Mouse (Mus musculus) bone marrow macrophage, adult 2 months (primary cell): Measurements from ENCODE around the gene Csk. TPM values are rescaled to one million over a fixed set of nuclear protein-coding genes. Genes with fewer than 3 reads are reported as not detected.

ENCODE experiments used
- H3K27ac ChIP-seq: 2 replicates; pipeline ENCODE4 v1.5.1; 2012; ENCODE audit warnings: low read depth, low read length; ENCODE audit not compliant: insufficient read depth
- H3K4me1 ChIP-seq: 2 replicates; pipeline ENCODE4 v1.6.1; 2012; ENCODE audit warnings: low read length; ENCODE audit not compliant: control insufficient read depth, insufficient read depth
- H3K4me3 ChIP-seq: 2 replicates; pipeline ENCODE4 v1.5.1; 2012; ENCODE audit warnings: mild to moderate bottlenecking, low read length, moderate library complexity; ENCODE audit not compliant: insufficient read depth
- CTCF ChIP-seq: IDR thresholded peaks from 2 replicates; pipeline ENCODE4 v1.5.1; 2012; ENCODE audit warnings: low read depth, mild to moderate bottlenecking, low read length, moderate library complexity
- POLR2A ChIP-seq: IDR thresholded peaks from 2 replicates; pipeline ENCODE4 v1.6.1; 2012; ENCODE audit warnings: mild to moderate bottlenecking, low read depth, low read length, borderline replicate concordance
- polyA plus RNA-seq: library from polyadenylated mRNA; stranded (reverse); fragments of >200 nt; gene quantifications from 2 replicates; pipeline ENCODE4 v1.2.4, GENCODE M21; 2012; ENCODE audit not compliant: missing spikeins, insufficient read depth, insufficient read length

Csk gene
- polyA plus RNA-seq, 1 experiment = 126 TPM

DNA sequence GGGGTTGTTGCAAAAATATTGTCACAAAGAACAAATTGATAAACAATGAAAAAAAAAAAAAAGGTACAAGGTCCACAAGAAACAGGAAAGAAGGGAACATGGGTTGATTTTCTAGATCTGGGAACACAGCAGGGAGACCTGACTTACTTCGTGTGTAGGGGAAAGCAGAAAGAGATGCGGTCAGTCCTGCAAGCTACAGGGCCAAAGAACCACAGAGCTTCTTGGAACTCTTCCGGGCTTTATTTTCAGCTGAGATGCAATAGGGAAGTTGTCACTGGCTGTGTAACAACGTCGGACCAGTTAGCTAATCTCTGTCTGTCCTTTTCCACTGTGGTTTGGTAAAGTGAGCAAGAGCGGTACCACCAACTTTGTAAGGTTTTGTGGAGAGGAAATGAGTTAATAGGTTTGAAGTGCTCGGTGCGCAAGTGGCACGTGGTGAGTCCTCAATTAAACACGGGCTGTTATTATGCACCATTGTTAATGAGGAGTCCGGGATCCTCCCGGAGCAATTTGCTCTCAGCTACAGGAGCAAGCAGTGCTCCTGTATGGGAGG is 6.8 kb downstream of the Csk start:
- Histone ChIP-seq H3K4me1 (peaks cover 45% of the 10 kb centered on the region), H3K4me3 (peak overlapping the region; percentile 30), H3K27ac (peak overlapping the region; percentile 96)
- TF ChIP-seq CTCF (no peak), POLR2A (no peak)

DNA sequence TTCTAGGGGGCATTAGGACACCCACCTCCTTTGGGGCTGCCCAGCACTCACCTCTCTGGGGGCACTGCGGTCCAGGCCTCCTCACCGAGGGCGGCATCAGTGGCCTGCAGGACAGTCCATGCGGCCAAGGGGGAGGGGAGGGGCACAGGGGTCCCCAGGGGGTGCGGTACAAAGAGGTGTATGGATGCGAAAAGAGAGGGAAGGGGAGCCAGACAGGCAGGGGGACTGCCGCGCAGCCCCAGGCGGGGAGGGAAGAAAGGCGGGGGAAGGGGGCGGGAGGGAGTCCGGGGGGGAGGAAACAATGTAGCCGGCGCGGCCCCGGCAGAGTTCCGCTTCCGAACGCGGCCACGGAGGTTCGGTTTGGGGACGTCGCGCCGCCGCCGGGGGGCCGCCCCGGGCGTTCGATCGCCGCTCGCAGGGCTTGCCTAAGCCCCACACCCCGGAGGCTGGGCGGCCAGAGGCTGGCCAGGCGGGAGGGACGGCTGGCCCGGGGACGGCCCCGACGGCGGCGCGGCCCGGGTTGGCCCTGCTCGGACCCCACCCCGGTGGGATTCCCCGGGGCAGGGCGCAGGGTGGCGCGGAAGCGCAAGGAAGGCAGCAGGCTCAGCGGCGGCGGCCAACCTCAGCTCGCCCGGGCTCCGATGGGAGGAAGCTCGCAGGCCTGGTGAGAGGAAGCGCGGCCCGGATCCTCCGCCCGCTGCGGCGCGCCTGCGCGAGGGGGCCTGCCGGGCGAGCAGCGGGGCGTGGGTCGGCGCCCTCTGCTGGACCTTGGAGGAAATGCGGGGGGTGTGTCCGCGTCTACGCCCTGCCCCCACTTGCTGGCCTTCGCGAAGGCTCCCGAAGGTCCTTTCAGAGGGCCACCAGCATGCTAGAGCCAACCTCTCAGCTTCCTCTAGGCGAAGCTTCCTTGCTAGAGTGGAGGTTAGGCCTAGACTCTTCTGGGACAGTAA is 8.2 kb downstream of the Csk start:
- Histone ChIP-seq H3K4me3 (peak overlapping the region; percentile 94), H3K27ac (peak overlapping the region; percentile 100), H3K4me1 (peaks cover 47% of the 10 kb centered on the region)
- no peak for TF ChIP-seq POLR2A
- peak; percentile 10; the same call in 1 of the 2 replicates for TF ChIP-seq CTCF

DNA sequence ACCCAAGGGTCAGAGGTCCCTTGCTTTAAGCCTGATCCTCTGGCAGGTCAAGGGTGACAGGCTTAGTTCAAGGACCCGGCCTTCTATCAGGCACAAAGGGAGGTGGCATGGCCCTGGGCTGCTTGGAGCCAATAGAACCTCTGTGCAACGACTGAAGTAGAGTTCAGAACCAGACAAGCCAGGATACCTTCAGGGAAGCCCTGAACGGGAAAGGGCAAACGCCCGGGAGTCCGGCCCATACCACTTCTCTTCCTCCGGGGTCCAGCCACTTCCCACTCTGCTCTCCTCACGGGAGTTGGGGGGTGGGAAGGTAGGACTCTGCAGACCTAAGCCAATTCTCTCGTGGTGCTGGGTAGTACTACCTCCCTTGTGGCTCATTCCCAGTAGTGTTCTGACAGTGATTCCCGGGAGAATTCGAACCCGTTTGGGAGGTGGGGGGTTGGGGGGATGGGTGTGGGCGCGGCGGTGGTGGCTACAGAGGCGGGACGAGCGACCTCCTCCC is 8.9 kb downstream of the Csk start:
- peak overlapping the region; percentile 94 for H3K4me3 ChIP-seq
- no peak for TF ChIP-seq CTCF
- TF ChIP-seq POLR2A = no peak
- H3K27ac ChIP-seq = peak overlapping the region; percentile 100
- H3K4me1 ChIP-seq = peaks cover 52% of the 10 kb centered on the region

DNA sequence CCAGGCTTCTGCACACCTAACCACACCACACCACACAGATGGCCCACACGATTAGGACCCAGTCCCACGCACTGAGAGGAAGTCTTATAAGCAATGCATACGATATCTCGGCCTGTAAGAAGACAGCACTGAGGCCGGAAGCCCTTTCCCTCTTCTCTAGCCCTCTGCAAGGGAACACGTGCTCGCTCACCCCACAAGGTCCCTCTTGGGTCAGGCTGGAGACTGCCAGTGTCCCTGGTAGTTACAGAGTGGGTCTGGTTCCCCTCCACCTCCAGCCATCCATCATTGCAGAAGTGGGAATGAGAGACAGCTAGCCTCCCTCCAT is 9.6 kb downstream of the Csk start:
- Histone ChIP-seq H3K27ac (peak overlapping the region; percentile 100), H3K4me1 (peaks cover 57% of the 10 kb centered on the region), H3K4me3 (peak overlapping the region; percentile 94)
- no peak for TF ChIP-seq POLR2A
- TF ChIP-seq CTCF = no peak

DNA sequence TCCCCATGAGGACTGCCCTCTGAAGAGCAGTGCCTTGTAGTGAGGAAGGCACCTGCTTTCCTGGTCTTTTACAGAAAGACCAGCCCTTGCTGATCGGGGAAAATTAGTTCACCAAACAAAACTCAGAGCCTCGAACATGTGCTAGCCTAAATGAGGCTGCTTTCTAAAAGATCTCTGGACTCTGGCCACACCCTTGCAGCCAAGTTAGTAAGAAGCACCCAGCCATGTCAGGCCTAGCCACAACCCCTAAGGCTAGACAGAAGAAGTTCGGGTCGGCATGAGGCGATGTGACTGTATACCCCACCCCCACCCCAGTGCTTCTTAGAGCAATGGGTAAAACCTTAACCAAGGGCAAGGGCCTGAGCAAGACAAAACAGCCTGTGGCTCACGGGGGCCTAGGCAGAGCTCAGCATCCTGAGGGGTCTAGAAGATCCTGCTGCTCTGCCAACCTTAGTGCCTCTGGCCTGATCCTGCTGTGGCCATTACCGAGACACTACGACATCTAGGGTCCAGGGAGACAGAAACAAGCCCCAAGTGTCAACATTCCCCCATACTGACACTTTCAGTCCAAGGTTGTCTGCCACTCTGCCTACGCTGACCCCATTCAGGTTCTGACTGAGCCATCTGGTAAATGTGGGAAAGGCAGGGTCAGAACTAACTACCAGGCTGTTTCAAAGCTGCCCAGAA is 10.1 kb downstream of the Csk start:
- Histone ChIP-seq H3K4me3 (peak overlapping the region; percentile 94), H3K4me1 (peaks cover 63% of the 10 kb centered on the region), H3K27ac (peak overlapping the region; percentile 100)
- TF ChIP-seq POLR2A (no peak), CTCF (no peak; the same call in 1 of the 2 replicates)

DNA sequence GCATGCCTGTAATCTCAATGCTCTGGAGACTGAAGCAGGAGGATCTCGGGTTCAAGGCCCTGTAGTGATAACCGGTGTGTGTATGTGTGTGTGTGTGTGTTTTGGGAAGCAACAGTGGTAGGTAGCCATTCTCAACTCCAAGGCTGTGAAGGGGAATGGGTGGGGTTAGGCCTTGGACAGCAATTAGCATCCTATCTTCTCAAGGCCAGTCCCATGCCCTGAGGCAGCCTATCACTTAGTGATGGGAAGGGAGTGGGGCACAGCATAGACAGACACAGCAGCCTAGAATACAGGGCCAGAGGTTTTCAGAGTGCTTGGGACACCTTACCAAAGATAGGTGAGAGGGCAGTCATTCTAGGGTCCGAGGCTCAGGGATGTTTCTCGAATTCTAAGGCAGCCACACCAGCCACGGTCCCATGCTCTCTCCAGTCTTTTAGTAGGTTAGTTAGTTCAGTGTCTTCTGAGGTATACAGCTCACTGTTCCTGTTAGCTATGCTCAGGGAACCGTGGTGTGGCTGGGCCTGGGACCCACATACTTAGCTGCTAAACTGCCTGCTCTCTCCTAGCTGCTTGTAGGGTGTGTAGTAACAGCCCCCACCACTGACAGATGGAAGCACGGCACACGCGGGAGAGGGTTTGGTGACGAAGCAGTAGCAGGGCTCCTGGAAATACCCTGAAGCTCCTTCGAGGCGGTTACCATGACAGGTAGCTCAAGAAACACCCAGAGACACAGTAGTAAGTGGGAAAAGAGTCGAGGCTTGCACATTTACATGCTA is 11.5 kb downstream of the Csk start:
- TF ChIP-seq POLR2A (no peak), CTCF (no peak)
- Histone ChIP-seq H3K4me3 (no peak overlapping the region), H3K4me1 (peaks cover 59% of the 10 kb centered on the region), H3K27ac (peak overlapping the region; percentile 60; the same call in 1 of the 2 replicates)

DNA sequence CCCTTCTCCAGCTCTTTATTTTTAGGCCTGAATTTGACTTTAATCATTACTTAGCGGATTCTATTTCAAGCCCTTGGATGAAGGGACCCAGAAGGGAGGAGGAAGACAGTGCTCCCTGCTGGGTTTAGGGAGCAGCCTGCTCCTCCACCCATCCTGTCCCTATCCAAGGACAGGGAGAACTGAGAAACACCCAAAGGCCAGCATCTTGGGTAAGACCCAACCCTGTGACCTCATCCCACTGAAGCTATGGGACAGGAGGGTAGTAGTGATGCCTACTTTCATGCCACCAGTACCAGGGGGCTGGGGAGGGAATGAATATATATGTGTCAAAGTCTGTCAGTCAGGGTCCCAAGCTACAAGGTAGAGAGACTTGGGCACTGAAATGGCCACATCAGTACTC is 12.4 kb downstream of the Csk start:
- H3K4me1 ChIP-seq = peaks cover 61% of the 10 kb centered on the region
- H3K4me3 ChIP-seq = 0 out of 2 replicates have a peak overlapping the region, but pooled peaks have one; percentile 9
- H3K27ac ChIP-seq = peak overlapping the region; percentile 60
- TF ChIP-seq CTCF (0 out of 2 replicates have a peak, but pooled peaks have one; percentile 11), POLR2A (no peak)

DNA sequence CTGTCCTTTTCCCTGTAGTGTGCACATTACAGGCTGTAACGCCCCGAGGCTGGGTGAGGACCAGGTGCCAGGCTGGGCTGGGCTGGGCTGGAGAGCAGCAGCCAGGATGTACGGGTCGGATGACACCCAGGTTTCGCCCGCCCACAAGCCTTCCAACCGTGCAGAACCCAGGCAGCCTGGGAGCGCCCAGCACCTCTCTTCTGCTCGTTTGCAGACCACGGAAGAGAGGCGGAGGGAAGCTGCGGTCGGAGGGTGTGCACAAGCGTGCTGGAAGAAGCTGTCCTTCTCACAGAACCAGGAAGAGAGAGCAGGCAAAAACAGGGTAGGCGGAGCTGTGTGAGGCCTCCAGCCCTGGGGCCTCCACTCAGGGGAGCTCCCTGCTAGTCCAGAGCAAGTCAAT is 13.0 kb downstream of the Csk start:
- no peak for TF ChIP-seq POLR2A
- no peak for TF ChIP-seq CTCF
- Histone ChIP-seq H3K27ac (peak overlapping the region; percentile 82), H3K4me1 (peaks cover 61% of the 10 kb centered on the region), H3K4me3 (peak overlapping the region; percentile 44)

DNA sequence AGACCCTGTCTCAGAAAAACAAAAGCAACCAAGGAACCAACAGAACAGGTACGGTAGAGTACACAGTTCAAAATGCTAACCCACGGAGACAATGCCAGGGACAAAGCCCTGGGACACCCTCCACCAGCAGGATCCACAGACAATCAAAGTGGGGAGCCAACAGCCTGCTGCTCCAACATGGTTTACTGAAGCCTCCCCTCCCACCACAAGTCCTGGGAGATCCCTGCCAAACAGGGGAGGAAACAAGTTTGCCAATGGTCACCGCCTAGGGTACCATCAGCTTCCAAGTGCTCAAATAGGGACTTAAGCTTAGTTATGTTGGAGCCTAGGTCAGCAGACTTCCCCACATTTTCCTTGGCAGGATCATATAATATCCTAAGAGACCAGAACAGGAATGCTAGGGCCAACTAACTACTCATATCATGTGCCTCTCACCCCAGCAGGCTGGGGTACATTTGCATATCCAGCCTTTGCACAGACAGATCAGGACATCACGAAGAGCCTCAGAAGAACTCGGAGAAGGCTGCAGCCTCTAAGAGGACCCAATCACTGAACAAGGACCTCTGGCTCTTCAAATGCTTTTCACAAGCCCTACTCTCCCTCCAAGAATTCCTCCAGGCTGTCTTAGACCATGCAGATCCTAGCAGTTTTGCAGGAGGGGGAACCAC is 13.6 kb downstream of the Csk start:
- Histone ChIP-seq H3K4me1 (peaks cover 66% of the 10 kb centered on the region), H3K27ac (peak overlapping the region; percentile 82), H3K4me3 (peak overlapping the region; percentile 44)
- TF ChIP-seq CTCF = no peak
- TF ChIP-seq POLR2A = no peak
